Mouse (Mus musculus): ENCODE results near the gene Rps3a1. TPM values are rescaled to one million over a fixed set of nuclear protein-coding genes. Genes with fewer than 3 reads are reported as not detected.

Gene Rps3a1
- polyA plus RNA-seq, 1 experiment from 2014 or later, result 1,488 TPM

GRCm38 (mm10) chr3:86143343-86143742 lies 841 bp upstream of the Rps3a1 start:
- DNase-seq (ENCODE audit: low spot score) (no peak), ATAC-seq (ENCODE audit: low read depth) (no peak)
- Histone ChIP-seq H3K27me3 (replicated peaks; ENCODE audit: control insufficient read depth, insufficient read depth, low read length) (no peaks in the 10 kb centered on the region), H3K27ac (replicated peaks; ENCODE audit: low read depth, low read length) (peak overlapping the region; percentile 39; the same call in 1 of the 2 replicates), H3K4me1 (ENCODE audit: control insufficient read depth, insufficient read depth, low read length) (peaks cover 7% of the 10 kb centered on the region), H3K9ac (ENCODE audit: low read depth, low read length) (no peak overlapping the region), H3K4me3 (ENCODE audit: low read depth, low read length) (no peak overlapping the region), H3K4me2 (ENCODE audit: low read depth, low read length) (no peak overlapping the region), H3K9me3 (ENCODE audit: control insufficient read depth, low read length) (no peaks in the 10 kb centered on the region), H3K36me3 (ENCODE audit: control insufficient read depth, insufficient read depth, low read length) (peaks cover 33% of the 10 kb centered on the region)
- 73% methylated on average over 6 of the region's 6 CpGs for WGBS

GRCm38 (mm10) chr3:86142934-86143317 lies 424 bp upstream of the Rps3a1 start:
- H3K4me2 ChIP-seq (ENCODE audit: low read depth, low read length), result peak overlapping the region; percentile 51
- peaks cover 7% of the 10 kb centered on the region for H3K4me1 ChIP-seq (ENCODE audit: control insufficient read depth, insufficient read depth, low read length)
- H3K27ac ChIP-seq (replicated peaks; ENCODE audit: low read depth, low read length), result peak overlapping the region; percentile 39; the same call in 1 of the 2 replicates
- H3K9me3 ChIP-seq (ENCODE audit: control insufficient read depth, low read length), result no peaks in the 10 kb centered on the region
- WGBS, result 10% methylated on average over 6 of the region's 6 CpGs
- ATAC-seq (ENCODE audit: low read depth) (peak; percentile 32), DNase-seq (ENCODE audit: low spot score) (no peak)
- H3K4me3 ChIP-seq (ENCODE audit: low read depth, low read length), result peak overlapping the region; percentile 99; the same call in 1 of the 2 replicates
- no peaks in the 10 kb centered on the region for H3K27me3 ChIP-seq (replicated peaks; ENCODE audit: control insufficient read depth, insufficient read depth, low read length)
- peaks cover 37% of the 10 kb centered on the region for H3K36me3 ChIP-seq (ENCODE audit: control insufficient read depth, insufficient read depth, low read length)
- peak overlapping the region; percentile 44; the same call in 1 of the 2 replicates for H3K9ac ChIP-seq (ENCODE audit: low read depth, low read length)

GRCm38 (mm10) chr3:86141886-86142262 lies 628 bp downstream of the Rps3a1 start:
- Histone ChIP-seq H3K9ac (ENCODE audit: low read depth, low read length) (peak overlapping the region; percentile 100), H3K27me3 (replicated peaks; ENCODE audit: control insufficient read depth, insufficient read depth, low read length) (no peaks in the 10 kb centered on the region), H3K4me1 (ENCODE audit: control insufficient read depth, insufficient read depth, low read length) (peaks cover 7% of the 10 kb centered on the region), H3K4me3 (ENCODE audit: low read depth, low read length) (peak overlapping the region; percentile 99), H3K4me2 (ENCODE audit: low read depth, low read length) (peak overlapping the region; percentile 88), H3K27ac (replicated peaks; ENCODE audit: low read depth, low read length) (peak overlapping the region; percentile 92), H3K36me3 (ENCODE audit: control insufficient read depth, insufficient read depth, low read length) (peaks cover 47% of the 10 kb centered on the region), H3K9me3 (ENCODE audit: control insufficient read depth, low read length) (no peaks in the 10 kb centered on the region)
- DNase-seq (ENCODE audit: low spot score), result peak; percentile 37
- peak; percentile 6 for ATAC-seq (ENCODE audit: low read depth)
- WGBS, result under 1% methylated on average over 18 of the region's 18 CpGs

GRCm38 (mm10) chr3:86141366-86141765 lies 1.1 kb downstream of the Rps3a1 start:
- DNase-seq (ENCODE audit: low spot score), result peak; percentile 43
- Histone ChIP-seq H3K27ac (replicated peaks; ENCODE audit: low read depth, low read length) (peak overlapping the region; percentile 92; the same call in 1 of the 2 replicates), H3K9ac (ENCODE audit: low read depth, low read length) (peak overlapping the region; percentile 100), H3K4me1 (ENCODE audit: control insufficient read depth, insufficient read depth, low read length) (peaks cover 7% of the 10 kb centered on the region), H3K36me3 (ENCODE audit: control insufficient read depth, insufficient read depth, low read length) (peaks cover 52% of the 10 kb centered on the region), H3K4me2 (ENCODE audit: low read depth, low read length) (peak overlapping the region; percentile 88), H3K9me3 (ENCODE audit: control insufficient read depth, low read length) (no peaks in the 10 kb centered on the region), H3K4me3 (ENCODE audit: low read depth, low read length) (peak overlapping the region; percentile 99), H3K27me3 (replicated peaks; ENCODE audit: control insufficient read depth, insufficient read depth, low read length) (no peaks in the 10 kb centered on the region)
- no peak for ATAC-seq (ENCODE audit: low read depth)
- 8% methylated on average over 7 of the region's 7 CpGs for WGBS

GRCm38 (mm10) chr3:86139660-86140059 lies 2.8 kb downstream of the Rps3a1 start:
- Histone ChIP-seq H3K4me2 (ENCODE audit: low read depth, low read length) (no peak overlapping the region), H3K36me3 (ENCODE audit: control insufficient read depth, insufficient read depth, low read length) (peaks cover 69% of the 10 kb centered on the region), H3K9ac (ENCODE audit: low read depth, low read length) (no peak overlapping the region), H3K27me3 (replicated peaks; ENCODE audit: control insufficient read depth, insufficient read depth, low read length) (no peaks in the 10 kb centered on the region), H3K4me1 (ENCODE audit: control insufficient read depth, insufficient read depth, low read length) (peaks cover 7% of the 10 kb centered on the region), H3K27ac (replicated peaks; ENCODE audit: low read depth, low read length) (no peak overlapping the region), H3K9me3 (ENCODE audit: control insufficient read depth, low read length) (no peaks in the 10 kb centered on the region), H3K4me3 (ENCODE audit: low read depth, low read length) (no peak overlapping the region)
- 95% methylated on average over 4 of the region's 4 CpGs for WGBS
- ATAC-seq (ENCODE audit: low read depth) (no peak), DNase-seq (ENCODE audit: low spot score) (no peak)

- no peak overlapping the region for H3K4me2 ChIP-seq (ENCODE audit: low read depth, low read length)
Observed at GRCm38 (mm10) chr3:86136936-86137574, 5.4 kb downstream of the Rps3a1 start.

GRCm38 (mm10) chr3:86135886-86136563 lies 6.5 kb downstream of the Rps3a1 start:
- Histone ChIP-seq H3K27ac (replicated peaks; ENCODE audit: low read depth, low read length) (no peak overlapping the region), H3K36me3 (ENCODE audit: control insufficient read depth, insufficient read depth, low read length) (peaks cover 71% of the 10 kb centered on the region), H3K9ac (ENCODE audit: low read depth, low read length) (no peak overlapping the region), H3K4me1 (ENCODE audit: control insufficient read depth, insufficient read depth, low read length) (peaks cover 5% of the 10 kb centered on the region), H3K4me2 (ENCODE audit: low read depth, low read length) (no peak overlapping the region), H3K4me3 (ENCODE audit: low read depth, low read length) (no peak overlapping the region), H3K9me3 (ENCODE audit: control insufficient read depth, low read length) (no peaks in the 10 kb centered on the region), H3K27me3 (replicated peaks; ENCODE audit: control insufficient read depth, insufficient read depth, low read length) (no peaks in the 10 kb centered on the region)
- no peak for ATAC-seq (ENCODE audit: low read depth)
- DNase-seq (ENCODE audit: low spot score), result no peak
- 89% methylated on average over 6 of the region's 6 CpGs for WGBS

More at GRCm38 (mm10) chr3:86136936-86137574, 5.4 kb downstream of the Rps3a1 start:
- ATAC-seq (ENCODE audit: low read depth), result no peak
- Histone ChIP-seq H3K9ac (ENCODE audit: low read depth, low read length) (no peak overlapping the region), H3K27ac (replicated peaks; ENCODE audit: low read depth, low read length) (no peak overlapping the region), H3K9me3 (ENCODE audit: control insufficient read depth, low read length) (no peaks in the 10 kb centered on the region), H3K36me3 (ENCODE audit: control insufficient read depth, insufficient read depth, low read length) (peaks cover 77% of the 10 kb centered on the region), H3K4me1 (ENCODE audit: control insufficient read depth, insufficient read depth, low read length) (peaks cover 7% of the 10 kb centered on the region), H3K4me3 (ENCODE audit: low read depth, low read length) (no peak overlapping the region), H3K27me3 (replicated peaks; ENCODE audit: control insufficient read depth, insufficient read depth, low read length) (no peaks in the 10 kb centered on the region)
- 92% methylated on average over 6 of the region's 6 CpGs for WGBS
- DNase-seq (ENCODE audit: low spot score), result no peak

GRCm38 (mm10) chr3:86134939-86135638 lies 7.4 kb downstream of the Rps3a1 start:
- no peaks in the 10 kb centered on the region for H3K4me1 ChIP-seq (ENCODE audit: control insufficient read depth, insufficient read depth, low read length)
- H3K9ac ChIP-seq (ENCODE audit: low read depth, low read length), result no peak overlapping the region
- H3K36me3 ChIP-seq (ENCODE audit: control insufficient read depth, insufficient read depth, low read length), result peaks cover 62% of the 10 kb centered on the region
- no peak overlapping the region for H3K4me2 ChIP-seq (ENCODE audit: low read depth, low read length)
- no peak for ATAC-seq (ENCODE audit: low read depth)
- no peak for DNase-seq (ENCODE audit: low spot score)
- WGBS, result 88% methylated on average over 6 of the region's 6 CpGs
- no peak overlapping the region for H3K27ac ChIP-seq (replicated peaks; ENCODE audit: low read depth, low read length)
- no peaks in the 10 kb centered on the region for H3K27me3 ChIP-seq (replicated peaks; ENCODE audit: control insufficient read depth, insufficient read depth, low read length)
- H3K4me3 ChIP-seq (ENCODE audit: low read depth, low read length), result no peak overlapping the region
- no peaks in the 10 kb centered on the region for H3K9me3 ChIP-seq (ENCODE audit: control insufficient read depth, low read length)
